Mouse (Mus musculus) megakaryocyte, embryonic 14.5 days (primary cell): ENCODE measurements around the gene Ppp2r5d. TPM values are rescaled to one million over a fixed set of nuclear protein-coding genes. Genes with fewer than 3 reads are reported as not detected.

Source experiments
- H3K27me3 ChIP-seq: replicated peaks from 2 replicates; pipeline ENCODE3; 2012; ENCODE audit warnings: inconsistent platforms
- H3K36me3 ChIP-seq: replicated peaks from 2 replicates; pipeline ENCODE3; 2012; ENCODE audit warnings: low read length, inconsistent platforms, mixed read lengths
- H3K4me1 ChIP-seq: 2 replicates; pipeline ENCODE4 v1.6.1; 2012; ENCODE audit warnings: inconsistent platforms
- H3K4me3 ChIP-seq: replicated peaks from 2 replicates; pipeline ENCODE3; 2012; ENCODE audit warnings: moderate library complexity, mild to moderate bottlenecking, inconsistent platforms
- H3K9me3 ChIP-seq: 2 replicates; pipeline ENCODE4 v1.6.1; 2012; ENCODE audit warnings: inconsistent platforms
- FLI1 ChIP-seq: IDR thresholded peaks from 2 replicates; pipeline ENCODE4 v1.6.1; 2012; ENCODE audit warnings: low read length, inconsistent platforms, mixed read lengths
- GATA1 ChIP-seq: IDR thresholded peaks from 3 replicates; pipeline ENCODE4 v1.6.1; 2012; ENCODE audit warnings: mixed read lengths, low read length, inconsistent platforms, borderline replicate concordance
- polyA plus RNA-seq: library from polyadenylated mRNA; stranded (reverse); fragments of >175 nt; gene quantifications from 2 replicates; pipeline ENCODE4 v1.2.3, GENCODE M21; 2012; ENCODE audit warnings: low replicate concordance; ENCODE audit not compliant: insufficient read depth

Ppp2r5d gene
- polyA plus RNA-seq, 1 experiment = 33.5 TPM

DNA sequence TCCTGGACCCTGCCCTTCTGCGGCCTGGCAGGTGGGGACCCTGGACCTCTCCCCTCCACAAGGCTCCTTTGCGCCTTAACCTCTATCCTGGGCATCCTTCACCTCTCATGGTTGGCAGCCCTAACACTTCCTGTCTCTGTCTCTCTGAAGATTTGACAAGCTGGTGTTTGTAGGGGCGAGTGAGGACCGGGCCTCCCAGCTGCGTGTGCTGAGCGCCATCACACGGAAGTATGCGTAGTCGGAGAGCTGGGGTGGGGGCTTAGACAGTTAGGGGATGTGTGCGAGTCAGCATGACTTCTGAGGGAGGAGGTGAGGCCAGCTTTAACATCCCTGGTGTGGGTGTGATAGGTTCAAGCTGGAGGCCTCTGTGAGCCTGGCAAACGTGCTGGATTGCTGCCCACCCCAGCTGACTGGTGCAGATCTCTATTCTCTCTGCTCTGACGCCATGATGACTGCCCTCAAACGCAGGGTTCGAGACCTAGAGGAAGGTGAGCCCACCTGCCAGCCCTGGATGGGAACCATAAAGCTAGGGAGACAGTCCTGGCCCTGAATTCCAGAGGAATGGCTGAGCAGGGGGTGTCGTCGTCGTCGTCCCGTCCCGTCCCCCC is 19.7 kb upstream of the Ppp2r5d start:
- no peaks in the 10 kb centered on the region for H3K9me3 ChIP-seq
- peaks cover 68% of the 10 kb centered on the region for H3K36me3 ChIP-seq
- H3K27me3 ChIP-seq = peaks cover 6% of the 10 kb centered on the region
- no peak overlapping the region for H3K4me3 ChIP-seq
- H3K4me1 ChIP-seq = peaks cover 31% of the 10 kb centered on the region
- TF ChIP-seq FLI1 = no peak
- TF ChIP-seq GATA1 = no peak

DNA sequence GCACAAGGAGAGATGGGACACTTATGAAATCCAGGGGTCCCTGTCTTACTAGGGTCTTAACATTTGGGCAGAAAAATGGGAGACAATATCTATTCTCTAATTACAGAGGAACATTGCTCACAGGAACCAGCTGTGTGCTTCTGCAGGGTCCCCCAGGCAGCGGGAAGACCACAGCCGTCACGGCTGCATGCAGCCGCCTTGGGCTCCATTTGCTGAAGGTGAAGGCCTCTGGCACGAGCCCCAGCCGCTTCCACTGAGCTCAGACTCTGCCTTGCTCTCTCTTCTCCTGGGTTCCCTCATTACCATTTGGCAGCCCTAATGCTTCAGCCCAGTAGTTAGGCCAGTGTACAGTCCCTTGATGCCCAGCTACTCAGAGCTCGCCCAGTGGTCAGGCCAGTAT is 16.2 kb upstream of the Ppp2r5d start:
- H3K9me3 ChIP-seq = no peaks in the 10 kb centered on the region
- H3K36me3 ChIP-seq = peaks cover 76% of the 10 kb centered on the region
- TF ChIP-seq FLI1 = no peak
- no peak for TF ChIP-seq GATA1
- H3K4me3 ChIP-seq = no peak overlapping the region
- no peaks in the 10 kb centered on the region for H3K27me3 ChIP-seq
- H3K4me1 ChIP-seq = peaks cover 11% of the 10 kb centered on the region

DNA sequence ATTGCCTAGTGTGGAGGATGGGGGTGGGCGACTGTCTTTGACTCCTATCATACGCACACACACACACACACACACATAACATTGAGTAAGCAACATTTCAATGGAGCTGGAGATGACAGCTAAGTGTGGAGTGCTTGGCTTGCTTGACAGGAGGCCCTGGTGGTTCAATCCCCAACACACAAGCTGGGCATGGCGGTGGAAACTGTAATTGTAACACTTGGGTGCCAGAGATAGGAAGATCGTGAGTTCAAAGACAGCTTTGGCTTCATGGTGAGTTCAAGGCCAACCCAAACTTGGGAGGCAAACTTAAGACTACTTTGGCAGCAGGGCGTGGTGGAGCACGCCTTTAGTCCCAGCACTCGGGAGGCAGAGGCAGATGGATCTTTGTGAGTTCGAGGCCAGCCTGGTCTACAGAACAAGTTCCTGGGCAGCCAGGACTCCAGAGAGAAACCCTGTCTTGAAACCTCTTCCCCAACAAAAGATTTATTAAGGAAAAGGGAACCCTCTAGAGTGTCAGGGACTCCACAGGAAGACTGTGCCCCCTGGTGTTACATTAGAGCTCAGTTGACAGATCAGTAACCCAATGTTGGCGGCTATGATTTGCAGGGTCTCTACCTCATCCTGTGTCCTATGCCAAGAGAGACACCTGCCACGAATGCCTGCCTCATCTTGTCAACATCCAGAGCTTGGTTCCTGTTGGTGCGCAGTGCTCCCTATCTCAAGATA is 10.0 kb upstream of the Ppp2r5d start:
- TF ChIP-seq FLI1 = no peak
- TF ChIP-seq GATA1 = no peak
- Histone ChIP-seq H3K27me3 (no peaks in the 10 kb centered on the region), H3K36me3 (peaks cover 43% of the 10 kb centered on the region), H3K4me3 (no peak overlapping the region), H3K4me1 (peaks cover 26% of the 10 kb centered on the region), H3K9me3 (no peaks in the 10 kb centered on the region)

DNA sequence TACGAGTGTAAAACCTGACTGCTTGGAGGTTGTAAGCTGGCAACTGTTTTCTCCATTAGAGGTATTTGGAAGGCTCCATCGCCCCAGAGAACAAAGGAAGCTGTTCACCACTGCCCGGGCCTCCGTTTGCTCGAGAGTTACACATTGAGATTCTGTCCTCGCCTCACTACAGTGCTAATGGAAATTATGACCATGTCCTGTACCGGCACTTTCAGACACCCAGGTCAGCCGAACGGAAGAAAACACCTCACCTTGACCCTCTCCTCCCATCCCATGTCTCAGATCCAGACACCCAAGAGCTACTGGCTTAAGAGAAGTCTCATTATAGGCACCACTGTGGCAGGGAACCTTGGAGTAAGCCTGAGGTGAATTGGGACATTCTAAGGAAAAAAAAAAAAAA is 8.9 kb upstream of the Ppp2r5d start:
- Histone ChIP-seq H3K27me3 (no peaks in the 10 kb centered on the region), H3K4me3 (no peak overlapping the region), H3K9me3 (peaks cover 3% of the 10 kb centered on the region), H3K4me1 (peaks cover 26% of the 10 kb centered on the region), H3K36me3 (peaks cover 41% of the 10 kb centered on the region)
- no peak for TF ChIP-seq GATA1
- TF ChIP-seq FLI1 = no peak

DNA sequence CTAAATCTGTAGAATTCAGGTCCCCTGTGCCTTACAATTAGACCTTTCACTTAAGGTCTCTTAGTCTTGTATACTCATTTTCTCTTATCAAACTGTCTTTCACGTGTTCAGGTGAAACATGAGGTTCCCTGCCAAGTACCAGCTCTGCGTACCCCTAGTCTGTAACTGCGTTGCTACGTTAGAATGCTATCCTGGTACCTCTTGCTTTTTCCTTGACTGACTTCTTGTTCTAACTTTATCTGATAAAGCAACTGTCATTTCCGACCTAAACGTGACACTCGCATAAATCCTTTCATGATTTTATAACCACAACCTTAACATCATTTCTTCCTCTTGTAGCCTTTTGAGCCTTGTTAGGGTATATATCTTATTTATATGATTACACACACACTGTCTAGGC is 7.5 kb upstream of the Ppp2r5d start:
- peak overlapping the region; percentile 97 for H3K4me3 ChIP-seq
- H3K9me3 ChIP-seq = peaks cover 7% of the 10 kb centered on the region
- H3K27me3 ChIP-seq = no peaks in the 10 kb centered on the region
- peaks cover 26% of the 10 kb centered on the region for H3K4me1 ChIP-seq
- H3K36me3 ChIP-seq = peaks cover 38% of the 10 kb centered on the region
- TF ChIP-seq GATA1 (no peak), FLI1 (no peak)

DNA sequence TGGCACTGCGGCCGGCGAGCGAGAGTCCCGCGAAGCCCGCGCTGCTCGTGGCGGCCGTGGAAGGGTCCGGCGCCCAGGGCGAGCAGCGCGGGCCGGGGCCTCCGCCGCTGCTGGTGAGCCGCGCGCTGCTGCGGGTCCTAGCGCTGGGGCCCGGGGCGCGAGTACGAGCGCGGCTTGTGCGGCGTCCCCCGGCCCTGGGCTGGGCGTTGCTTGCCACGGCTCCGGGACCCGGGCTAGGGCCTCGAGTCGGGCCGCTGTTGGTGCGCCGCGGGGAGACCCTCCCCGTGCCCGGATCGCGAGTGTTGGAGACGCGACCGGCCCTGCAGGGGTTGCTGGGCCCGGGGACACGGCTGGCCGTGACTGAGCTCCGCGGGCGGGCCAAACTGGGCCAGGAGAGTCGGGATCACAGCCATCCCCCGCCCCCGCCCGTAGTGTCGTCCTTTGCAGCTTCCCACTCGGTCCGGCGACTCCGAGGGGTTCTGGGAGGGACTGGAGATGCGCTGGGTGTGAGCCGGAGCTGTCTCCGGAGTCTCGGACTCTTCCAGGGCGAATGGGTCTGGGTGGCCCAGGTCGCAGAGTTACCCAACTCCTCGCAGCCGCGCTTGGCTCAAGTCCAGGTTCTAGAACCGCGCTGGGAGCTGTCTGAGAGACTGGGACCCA is 6.8 kb upstream of the Ppp2r5d start:
- peaks cover 34% of the 10 kb centered on the region for H3K36me3 ChIP-seq
- peaks cover 26% of the 10 kb centered on the region for H3K4me1 ChIP-seq
- H3K9me3 ChIP-seq = peaks cover 7% of the 10 kb centered on the region
- TF ChIP-seq GATA1 = no peak
- TF ChIP-seq FLI1 = no peak
- H3K27me3 ChIP-seq = peaks cover 3% of the 10 kb centered on the region
- H3K4me3 ChIP-seq = peak overlapping the region; percentile 97

DNA sequence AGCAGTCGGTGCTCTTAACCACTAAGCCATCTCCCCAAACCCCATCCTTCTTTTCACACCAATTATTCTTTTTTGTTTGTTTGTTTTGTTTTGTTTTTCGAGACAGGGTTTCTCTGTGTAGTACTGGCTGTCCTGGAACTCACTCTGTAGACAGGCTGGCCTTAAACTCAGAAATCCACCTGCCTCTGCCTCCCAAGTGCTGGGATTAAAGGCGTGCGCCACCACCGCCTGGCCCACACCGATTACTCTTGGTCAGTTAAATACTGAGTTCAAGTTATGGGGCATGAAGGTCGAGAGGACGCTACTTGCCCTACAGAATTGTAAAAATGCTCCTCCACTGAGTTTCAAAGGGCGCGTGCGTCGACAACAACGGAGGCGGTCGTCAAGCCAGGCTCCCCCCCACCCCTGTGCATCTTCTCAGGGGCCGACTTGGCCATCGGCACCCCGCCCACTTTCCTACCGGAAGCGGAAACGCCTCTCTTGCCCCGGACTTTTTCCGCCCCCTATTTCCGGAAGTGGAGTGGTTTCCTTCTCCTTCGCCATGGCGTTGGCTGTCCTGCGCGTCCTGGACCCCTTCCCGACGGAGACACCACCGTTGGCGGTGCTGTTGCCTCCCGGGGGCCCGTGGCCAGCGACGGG is 6.2 kb upstream of the Ppp2r5d start, which contains the start of gene Pex6:
TSS of gene Pex6 (plus strand) at position 505 of the 639 bp plus-strand sequence.
- TF ChIP-seq GATA1 (no peak), FLI1 (peak; percentile 94)
- peaks cover 7% of the 10 kb centered on the region for H3K9me3 ChIP-seq
- peaks cover 27% of the 10 kb centered on the region for H3K4me1 ChIP-seq
- H3K4me3 ChIP-seq = peak within 1 kb of the TSS; percentile 97
- H3K27me3 ChIP-seq = peaks cover 3% of the 10 kb centered on the region
- H3K36me3 ChIP-seq = peaks cover 27% of the 10 kb centered on the region

DNA sequence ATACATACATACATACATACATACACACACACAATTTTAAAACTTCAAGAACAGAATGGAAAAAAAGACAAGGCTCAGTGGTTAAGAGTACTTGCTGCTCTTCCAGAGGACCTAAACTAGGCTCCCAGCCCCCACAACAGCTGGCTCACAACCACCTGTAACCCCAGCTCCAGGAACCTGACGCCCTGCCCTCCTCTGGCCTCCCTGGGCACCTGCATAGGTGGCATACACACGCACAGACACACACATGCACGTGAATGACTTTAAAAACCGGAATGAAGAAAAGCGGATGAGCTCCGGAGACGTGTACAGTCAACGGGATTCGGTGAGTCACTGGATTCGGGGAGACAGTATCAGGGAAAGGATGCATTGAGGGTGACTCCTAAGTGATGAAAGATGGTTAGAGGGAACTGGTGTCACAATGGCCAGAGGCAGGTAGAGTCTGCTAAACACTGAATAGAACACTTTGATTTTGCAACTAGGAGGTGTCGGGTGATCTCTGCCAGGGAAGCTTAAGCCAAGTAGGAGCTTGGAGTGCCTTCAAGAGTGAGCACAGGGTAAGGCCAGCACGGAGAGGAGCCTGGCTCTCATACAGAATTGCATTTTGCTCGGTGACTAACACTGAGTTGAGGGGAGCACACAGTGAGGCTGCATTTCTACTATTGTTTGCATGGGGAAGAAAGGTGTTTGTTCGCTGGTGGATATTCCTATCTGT is 1.6 kb upstream of the Ppp2r5d start:
- TF ChIP-seq GATA1 = no peak
- TF ChIP-seq FLI1 = no peak
- no peak overlapping the region for H3K4me3 ChIP-seq
- H3K27me3 ChIP-seq = peaks cover 3% of the 10 kb centered on the region
- peaks cover 6% of the 10 kb centered on the region for H3K36me3 ChIP-seq
- H3K9me3 ChIP-seq = peaks cover 7% of the 10 kb centered on the region
- peaks cover 40% of the 10 kb centered on the region for H3K4me1 ChIP-seq
